Mouse (Mus musculus): ENCODE data around the gene Gm26620. TPM values are rescaled to one million over a fixed set of nuclear protein-coding genes. Genes with fewer than 3 reads are reported as not detected.

The Gm26620 gene
- polyA plus RNA-seq, 1 experiment from 2014 or later: not detected

- WGBS: 74% methylated on average over 13 of the region's 13 CpGs
- ATAC-seq (ENCODE audit: insufficient number of reproducible peaks, insufficient read depth, low FRiP score, low read depth): no peak
- no peak overlapping the region for H3K4me2 ChIP-seq (ENCODE audit: low read length)
- H3K9me3 ChIP-seq (ENCODE audit: control insufficient read depth, low read length): no peaks in the 10 kb centered on the region
- no peak overlapping the region for H3K27ac ChIP-seq (replicated peaks in 1 of 2; ENCODE audit: control insufficient read depth in 1 of 2, insufficient read depth in 1 of 2, low read depth in 2 of 2, low read length in 2 of 2)
- H3K4me3 ChIP-seq (ENCODE audit: control insufficient read depth in 1 of 2, insufficient read depth in 1 of 2, low read depth in 1 of 2, low read length in 2 of 2): no peak overlapping the region
- peaks cover 7 to 13% of the 10 kb centered on the region in 2 experiments for H3K4me1 ChIP-seq (ENCODE audit: control insufficient read depth in 2 of 2, insufficient read depth in 2 of 2, low read length in 2 of 2)
- no peak overlapping the region for H3K9ac ChIP-seq (ENCODE audit: low read length)
- no peaks in the 10 kb centered on the region for H3K27me3 ChIP-seq (ENCODE audit: control insufficient read depth, insufficient read depth, low read length)
- peaks cover 15% of the 10 kb centered on the region; the same call in 1 of the 2 replicates for H3K36me3 ChIP-seq (ENCODE audit: control insufficient read depth, insufficient read depth, low read length)
These were observed 29.7 kb upstream of the Gm26620 start for GRCm38 (mm10) chr1:170855056-170855760.

- no peak overlapping the region for H3K27ac ChIP-seq (replicated peaks in 1 of 2; ENCODE audit: control insufficient read depth in 1 of 2, insufficient read depth in 1 of 2, low read depth in 2 of 2, low read length in 2 of 2)
- 74% methylated on average over 2 of the region's 2 CpGs for WGBS
- ATAC-seq (ENCODE audit: insufficient number of reproducible peaks, insufficient read depth, low FRiP score, low read depth): no peak
- no peak overlapping the region for H3K4me3 ChIP-seq (ENCODE audit: control insufficient read depth in 1 of 2, insufficient read depth in 1 of 2, low read depth in 1 of 2, low read length in 2 of 2)
- no peak overlapping the region for H3K9ac ChIP-seq (ENCODE audit: low read length)
- no peak overlapping the region for H3K4me2 ChIP-seq (ENCODE audit: low read length)
- no peaks in the 10 kb centered on the region for H3K9me3 ChIP-seq (ENCODE audit: control insufficient read depth, low read length)
- peaks cover 3 to 10% of the 10 kb centered on the region in 2 experiments; a peak in 2 of 4 replicates for H3K4me1 ChIP-seq (ENCODE audit: control insufficient read depth in 2 of 2, insufficient read depth in 2 of 2, low read length in 2 of 2)
- H3K36me3 ChIP-seq (ENCODE audit: control insufficient read depth, insufficient read depth, low read length): peaks cover 14% of the 10 kb centered on the region; the same call in 1 of the 2 replicates
- no peaks in the 10 kb centered on the region for H3K27me3 ChIP-seq (ENCODE audit: control insufficient read depth, insufficient read depth, low read length)
These were observed 27.5 kb upstream of the Gm26620 start for GRCm38 (mm10) chr1:170857369-170857768.

- Histone ChIP-seq H3K4me2 (ENCODE audit: low read length) (no peak overlapping the region), H3K36me3 (ENCODE audit: control insufficient read depth, insufficient read depth, low read length) (0 out of 2 replicates have a peak, but pooled peaks cover 7% of the 10 kb centered on the region), H3K27ac (replicated peaks in 1 of 2; ENCODE audit: control insufficient read depth in 1 of 2, insufficient read depth in 1 of 2, low read depth in 2 of 2, low read length in 2 of 2) (no peak overlapping the region), H3K9me3 (ENCODE audit: control insufficient read depth, low read length) (no peaks in the 10 kb centered on the region), H3K4me1 (ENCODE audit: control insufficient read depth in 2 of 2, insufficient read depth in 2 of 2, low read length in 2 of 2) (peaks cover 3 to 14% of the 10 kb centered on the region in 2 experiments; a peak in 3 of 4 replicates), H3K9ac (ENCODE audit: low read length) (no peak overlapping the region), H3K27me3 (ENCODE audit: control insufficient read depth, insufficient read depth, low read length) (no peaks in the 10 kb centered on the region), H3K4me3 (ENCODE audit: control insufficient read depth in 1 of 2, insufficient read depth in 1 of 2, low read depth in 1 of 2, low read length in 2 of 2) (no peak overlapping the region)
- ATAC-seq (ENCODE audit: insufficient number of reproducible peaks, insufficient read depth, low FRiP score, low read depth): no peak
- WGBS: 67% methylated on average over 1 of the region's 2 CpGs
These were observed 26.0 kb upstream of the Gm26620 start for GRCm38 (mm10) chr1:170858872-170859271.

DNA sequence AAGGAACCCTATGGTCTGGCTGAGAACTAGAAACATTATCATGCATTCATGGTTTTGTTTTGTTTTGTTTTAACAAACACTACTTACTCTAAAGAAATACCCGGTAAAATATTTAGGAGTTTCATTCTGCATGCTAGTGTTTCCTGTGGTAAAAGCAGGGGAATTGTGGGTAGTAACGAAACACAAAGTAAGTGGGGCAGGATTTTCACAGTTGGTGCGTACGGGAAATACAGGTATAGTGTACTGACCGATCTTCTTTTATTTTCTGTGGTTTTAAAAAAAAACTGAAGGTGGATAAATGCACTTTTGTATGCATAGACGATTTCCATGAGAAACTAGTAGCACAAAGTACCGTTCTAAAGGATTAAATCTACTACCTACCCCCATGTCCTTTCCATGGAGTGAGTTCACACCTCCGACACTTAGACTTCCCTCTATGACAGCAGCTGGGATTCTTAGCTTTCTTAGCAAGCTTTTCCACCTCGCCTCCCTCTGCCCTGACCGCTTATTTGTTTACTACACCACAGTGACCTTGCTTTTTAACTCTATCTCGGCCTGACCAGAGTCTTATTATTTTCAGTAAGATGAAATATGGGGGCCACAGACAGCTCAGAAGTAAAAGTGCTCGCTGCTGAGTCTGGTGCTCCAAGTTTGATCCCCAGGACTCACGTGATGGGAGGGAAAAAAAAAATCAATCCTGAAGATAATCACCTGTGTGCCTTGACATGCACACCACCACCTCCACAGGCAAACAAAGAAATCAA is 23.0 kb upstream of the Gm26620 start:
- no peak overlapping the region for H3K27ac ChIP-seq (replicated peaks in 1 of 2; ENCODE audit: control insufficient read depth in 1 of 2, insufficient read depth in 1 of 2, low read depth in 2 of 2, low read length in 2 of 2)
- H3K36me3 ChIP-seq (ENCODE audit: control insufficient read depth, insufficient read depth, low read length): no peaks in the 10 kb centered on the region
- no peaks in the 10 kb centered on the region for H3K27me3 ChIP-seq (ENCODE audit: control insufficient read depth, insufficient read depth, low read length)
- H3K9ac ChIP-seq (ENCODE audit: low read length): no peak overlapping the region
- no peaks in the 10 kb centered on the region for H3K9me3 ChIP-seq (ENCODE audit: control insufficient read depth, low read length)
- no peak overlapping the region for H3K4me2 ChIP-seq (ENCODE audit: low read length)
- 72% methylated on average over 13 of the region's 13 CpGs for WGBS
- H3K4me3 ChIP-seq (ENCODE audit: control insufficient read depth in 1 of 2, insufficient read depth in 1 of 2, low read depth in 1 of 2, low read length in 2 of 2): no peak overlapping the region
- peaks cover 5 to 30% of the 10 kb centered on the region in 2 experiments for H3K4me1 ChIP-seq (ENCODE audit: control insufficient read depth in 2 of 2, insufficient read depth in 2 of 2, low read length in 2 of 2)
- no peak for ATAC-seq (ENCODE audit: insufficient number of reproducible peaks, insufficient read depth, low FRiP score, low read depth)

DNA sequence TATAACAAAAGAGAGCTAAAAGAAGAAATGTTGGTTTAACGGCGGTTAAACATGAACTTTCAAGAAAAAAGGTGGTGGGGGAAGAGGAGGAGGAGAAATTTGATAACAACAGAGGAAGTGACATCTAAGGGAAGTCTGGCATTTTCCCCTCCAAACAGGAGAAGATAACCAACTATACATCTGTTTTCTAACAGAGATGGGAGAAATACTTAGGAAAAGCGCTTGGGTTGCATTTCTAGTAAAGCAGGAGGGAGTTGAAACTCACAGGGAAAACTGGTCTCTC is 22.5 kb upstream of the Gm26620 start:
- H3K9me3 ChIP-seq (ENCODE audit: control insufficient read depth, low read length): no peaks in the 10 kb centered on the region

DNA sequence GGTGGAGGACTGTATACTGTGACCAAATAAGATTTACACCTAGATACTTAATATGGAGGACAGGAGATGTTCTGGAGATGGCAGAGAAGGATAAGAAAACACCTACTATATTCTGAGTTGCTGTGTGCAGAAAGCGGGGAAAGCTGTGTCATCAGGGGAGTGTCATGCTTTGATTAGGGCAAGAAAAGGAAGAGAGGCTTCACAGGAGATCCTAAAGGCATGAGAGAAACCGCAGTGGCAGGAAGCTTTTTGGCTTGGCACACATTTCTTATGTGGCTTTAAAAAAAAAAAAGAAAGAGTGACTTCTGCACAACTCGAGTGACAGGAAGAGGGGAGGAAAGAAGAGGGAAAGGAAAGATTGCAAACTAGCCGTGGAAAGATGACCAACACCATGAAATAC is 21.8 kb upstream of the Gm26620 start:
- no peak for ATAC-seq (ENCODE audit: insufficient number of reproducible peaks, insufficient read depth, low FRiP score, low read depth)
- no peak overlapping the region for H3K9ac ChIP-seq (ENCODE audit: low read length)
- H3K4me2 ChIP-seq (ENCODE audit: low read length): no peak overlapping the region

More for the DNA sequence above, 22.5 kb upstream of the Gm26620 start:
- H3K4me3 ChIP-seq (ENCODE audit: control insufficient read depth in 1 of 2, insufficient read depth in 1 of 2, low read depth in 1 of 2, low read length in 2 of 2): no peak overlapping the region
- WGBS: 58% methylated on average over 3 of the region's 3 CpGs
- no peak for ATAC-seq (ENCODE audit: insufficient number of reproducible peaks, insufficient read depth, low FRiP score, low read depth)
- no peaks in the 10 kb centered on the region for H3K36me3 ChIP-seq (ENCODE audit: control insufficient read depth, insufficient read depth, low read length)
- H3K4me1 ChIP-seq (ENCODE audit: control insufficient read depth in 2 of 2, insufficient read depth in 2 of 2, low read length in 2 of 2): peaks cover 5 to 31% of the 10 kb centered on the region in 2 experiments
- no peak overlapping the region for H3K27ac ChIP-seq (replicated peaks in 1 of 2; ENCODE audit: control insufficient read depth in 1 of 2, insufficient read depth in 1 of 2, low read depth in 2 of 2, low read length in 2 of 2)
- H3K4me2 ChIP-seq (ENCODE audit: low read length): no peak overlapping the region
- H3K9ac ChIP-seq (ENCODE audit: low read length): no peak overlapping the region
- no peaks in the 10 kb centered on the region for H3K27me3 ChIP-seq (ENCODE audit: control insufficient read depth, insufficient read depth, low read length)

DNA sequence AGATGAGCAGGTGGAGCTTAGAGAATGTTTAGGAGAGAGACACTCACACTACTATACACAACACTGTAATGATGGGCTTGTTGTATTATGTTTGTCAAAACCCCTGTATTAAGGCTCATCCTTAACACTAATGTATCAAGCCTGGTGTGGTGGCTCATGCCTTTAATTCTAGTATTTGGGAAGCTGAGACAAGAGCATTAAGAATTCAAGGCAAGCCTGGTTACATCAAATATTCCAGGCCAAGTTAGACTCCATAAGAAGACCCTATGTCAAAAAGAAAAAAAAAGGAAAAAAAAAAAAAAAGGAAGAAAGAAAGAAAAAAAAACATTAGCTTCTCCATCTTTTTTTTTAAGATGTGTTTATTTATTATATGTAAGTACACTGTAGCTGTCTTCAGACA is 20.6 kb upstream of the Gm26620 start:
- H3K9ac ChIP-seq (ENCODE audit: low read length): no peak overlapping the region
- H3K4me1 ChIP-seq (ENCODE audit: control insufficient read depth in 2 of 2, insufficient read depth in 2 of 2, low read length in 2 of 2): peaks cover 5 to 31% of the 10 kb centered on the region in 2 experiments
- H3K9me3 ChIP-seq (ENCODE audit: control insufficient read depth, low read length): no peaks in the 10 kb centered on the region
- no peaks in the 10 kb centered on the region for H3K27me3 ChIP-seq (ENCODE audit: control insufficient read depth, insufficient read depth, low read length)
- H3K27ac ChIP-seq (replicated peaks in 1 of 2; ENCODE audit: control insufficient read depth in 1 of 2, insufficient read depth in 1 of 2, low read depth in 2 of 2, low read length in 2 of 2): no peak overlapping the region
- no peaks in the 10 kb centered on the region for H3K36me3 ChIP-seq (ENCODE audit: control insufficient read depth, insufficient read depth, low read length)
- ATAC-seq (ENCODE audit: insufficient number of reproducible peaks, insufficient read depth, low FRiP score, low read depth): no peak
- no peak overlapping the region for H3K4me2 ChIP-seq (ENCODE audit: low read length)
- no peak overlapping the region for H3K4me3 ChIP-seq (ENCODE audit: control insufficient read depth in 1 of 2, insufficient read depth in 1 of 2, low read depth in 1 of 2, low read length in 2 of 2)

More for the DNA sequence above, 21.8 kb upstream of the Gm26620 start:
- H3K36me3 ChIP-seq (ENCODE audit: control insufficient read depth, insufficient read depth, low read length): no peaks in the 10 kb centered on the region
- peaks cover 5 to 31% of the 10 kb centered on the region in 2 experiments for H3K4me1 ChIP-seq (ENCODE audit: control insufficient read depth in 2 of 2, insufficient read depth in 2 of 2, low read length in 2 of 2)
- H3K9me3 ChIP-seq (ENCODE audit: control insufficient read depth, low read length): no peaks in the 10 kb centered on the region
- 48% methylated on average over 4 of the region's 4 CpGs for WGBS
- peak overlapping the region in 1 of 2 experiments; percentile 20; a peak in 1 of 4 replicates for H3K27ac ChIP-seq (replicated peaks in 1 of 2; ENCODE audit: control insufficient read depth in 1 of 2, insufficient read depth in 1 of 2, low read depth in 2 of 2, low read length in 2 of 2)
- no peak overlapping the region for H3K4me3 ChIP-seq (ENCODE audit: control insufficient read depth in 1 of 2, insufficient read depth in 1 of 2, low read depth in 1 of 2, low read length in 2 of 2)
- H3K27me3 ChIP-seq (ENCODE audit: control insufficient read depth, insufficient read depth, low read length): no peaks in the 10 kb centered on the region

Measured in heart, embryonic 14.5 days (tissue).